Mouse (Mus musculus): ENCODE results near the gene March6. TPM values are rescaled to one million over a fixed set of nuclear protein-coding genes. Genes with fewer than 3 reads are reported as not detected.

March6 gene
- total RNA-seq, 2 experiments from 2014 or later = 226 to 233 TPM

DNA sequence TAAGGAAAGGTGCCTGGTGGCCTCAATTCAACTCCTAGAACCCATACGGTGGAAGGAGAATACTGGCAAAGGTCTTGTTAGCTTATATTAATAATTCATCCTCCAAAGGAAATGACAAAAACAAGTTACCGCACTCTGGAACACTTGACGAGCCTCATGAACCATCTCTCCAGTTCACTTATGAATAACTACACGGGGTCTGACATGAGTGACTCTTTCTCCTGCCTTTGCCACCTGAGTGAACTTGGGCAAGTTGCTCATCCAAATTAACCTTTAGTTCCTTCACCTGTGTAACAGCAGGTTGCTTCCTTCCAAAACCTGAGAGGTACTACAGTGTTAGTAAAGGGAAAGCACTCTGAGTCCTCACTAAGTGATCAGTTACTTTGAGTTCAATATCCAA, 2.4 kb downstream of the March6 start:
- intact Hi-C loops (cut with DNase I) = no loop called here
- no peak for DNase-seq (ENCODE audit: extremely low spot score in 1 of 2, low spot score in 2 of 2)

GRCm38 (mm10) chr15:31526463-31526862, 4.4 kb downstream of the March6 start:
- intact Hi-C loops (cut with DNase I) = no loop called here
- DNase-seq (ENCODE audit: extremely low spot score in 1 of 2, low spot score in 2 of 2) = no peak

DNA sequence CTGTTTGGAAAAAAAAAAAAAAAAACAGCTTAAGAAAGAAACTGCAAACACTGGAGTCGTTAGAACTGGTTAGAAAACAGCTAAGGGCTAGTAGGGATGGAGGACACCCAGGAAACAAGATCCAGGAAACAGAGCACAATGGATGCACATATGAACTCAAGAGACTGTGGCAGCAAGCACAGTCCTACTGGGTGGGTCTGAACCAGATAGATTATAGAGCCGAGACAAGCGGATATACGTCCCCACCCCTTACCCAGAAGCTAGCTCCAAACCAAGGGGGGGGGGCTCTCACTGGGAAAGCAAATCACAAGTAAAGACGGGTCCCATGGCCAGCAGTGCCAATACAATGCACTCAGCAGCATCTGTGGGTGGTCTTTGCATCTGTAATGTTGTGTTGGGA, 11.9 kb downstream of the March6 start:
- DNase-seq (ENCODE audit: extremely low spot score in 1 of 2, low spot score in 2 of 2) = no peak

GRCm38 (mm10) chr15:31518371-31518770, 12.5 kb downstream of the March6 start:
- intact Hi-C loops (cut with DNase I) = no loop called here

More for the DNA sequence above, 11.9 kb downstream of the March6 start:
- intact Hi-C loops (cut with DNase I) = no loop called here

DNA sequence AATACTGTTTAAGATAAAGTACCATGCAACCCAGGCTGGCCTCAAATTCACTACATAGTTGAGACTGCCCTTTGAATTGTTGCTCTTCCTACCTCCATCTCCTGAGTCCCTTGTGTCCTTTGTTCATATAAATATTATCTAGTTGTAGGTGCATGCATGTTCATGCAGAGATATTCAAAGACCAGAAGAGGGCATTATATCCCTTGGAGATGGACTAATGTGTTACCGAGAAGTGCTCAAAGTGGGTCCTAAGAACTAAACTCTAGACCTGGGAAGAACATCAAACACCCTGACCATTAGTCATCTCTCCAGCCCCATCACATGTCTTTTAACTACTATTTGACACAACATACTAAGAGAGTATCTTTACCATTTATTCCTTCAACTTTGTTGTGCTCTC, 13.7 kb downstream of the March6 start:
- DNase-seq (ENCODE audit: extremely low spot score in 1 of 2, low spot score in 2 of 2) = no peak
- intact Hi-C loops (cut with DNase I) = no loop called here

More at GRCm38 (mm10) chr15:31518371-31518770, 12.5 kb downstream of the March6 start:
- DNase-seq (ENCODE audit: extremely low spot score in 1 of 2, low spot score in 2 of 2) = no peak

DNA sequence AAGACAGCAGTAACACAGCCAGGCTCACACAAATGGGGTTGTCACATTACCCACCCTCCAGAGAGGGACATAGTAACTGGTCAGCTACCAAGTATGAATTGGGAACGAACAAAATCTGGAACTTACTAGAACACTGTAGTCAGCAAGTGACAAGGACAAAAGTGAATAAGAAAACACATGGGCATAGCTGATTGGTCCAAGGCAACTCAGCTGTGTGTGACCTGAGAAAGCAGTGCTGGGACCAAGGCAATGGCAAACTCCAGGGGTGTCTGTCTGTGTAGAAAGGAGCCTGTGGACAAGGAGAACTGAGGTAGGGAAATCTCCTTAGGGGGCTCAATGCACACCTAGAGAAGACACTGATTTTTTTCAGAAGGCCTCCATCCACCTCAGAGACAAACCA, 19.1 kb downstream of the March6 start:
- intact Hi-C loops (cut with DNase I) = no loop called here

GRCm38 (mm10) chr15:31511406-31511771, 19.5 kb downstream of the March6 start:
- no peak for DNase-seq (ENCODE audit: extremely low spot score in 1 of 2, low spot score in 2 of 2)
- intact Hi-C loops (cut with DNase I) = no loop called here

More for the DNA sequence above, 19.1 kb downstream of the March6 start:
- DNase-seq (ENCODE audit: extremely low spot score in 1 of 2, low spot score in 2 of 2) = no peak

DNA sequence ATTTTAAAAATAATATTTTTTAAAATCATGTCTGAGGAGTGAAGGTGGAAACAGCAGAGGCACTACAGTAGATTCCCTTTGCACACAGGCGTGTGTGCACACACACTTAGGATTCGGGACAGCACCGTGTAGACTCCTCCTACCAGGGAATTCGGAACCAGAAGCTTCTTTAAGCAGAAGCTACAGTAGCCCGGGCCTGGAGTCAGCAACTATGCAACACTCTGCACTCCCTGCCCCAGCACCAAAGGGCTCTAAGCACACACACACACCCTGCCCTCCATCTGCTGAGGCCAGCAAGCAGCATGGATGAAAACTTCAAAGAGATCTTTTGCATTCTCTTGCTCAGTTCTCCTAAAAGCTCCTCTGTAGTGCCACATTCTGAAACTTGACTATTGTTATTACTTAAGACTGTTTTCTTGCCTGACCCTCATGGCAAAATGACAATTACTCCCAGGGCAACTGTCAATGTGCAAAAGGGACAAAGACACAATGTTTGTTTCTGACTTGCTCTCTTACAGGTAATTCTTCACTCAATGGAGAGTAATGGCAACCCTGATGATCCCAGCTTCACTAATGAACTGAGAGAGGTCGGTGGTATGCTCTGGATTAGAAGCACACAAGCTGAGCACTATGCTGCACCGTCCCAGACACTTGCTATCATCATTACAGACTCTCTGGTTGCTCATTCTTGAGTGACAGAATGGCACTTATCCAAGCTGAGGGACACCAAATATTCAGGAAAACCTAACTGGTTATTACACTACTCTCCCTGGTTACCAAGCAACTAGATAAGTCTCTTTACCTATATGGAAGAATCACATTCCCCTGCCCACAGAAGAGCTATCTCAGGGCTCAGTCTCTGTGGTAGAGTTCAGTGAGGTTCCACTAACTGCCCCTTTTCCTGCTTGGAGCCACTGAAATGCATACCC, 20.1 kb downstream of the March6 start:
- intact Hi-C loops (cut with DNase I) = no loop called here
- DNase-seq (ENCODE audit: extremely low spot score in 1 of 2, low spot score in 2 of 2) = no peak

DNA sequence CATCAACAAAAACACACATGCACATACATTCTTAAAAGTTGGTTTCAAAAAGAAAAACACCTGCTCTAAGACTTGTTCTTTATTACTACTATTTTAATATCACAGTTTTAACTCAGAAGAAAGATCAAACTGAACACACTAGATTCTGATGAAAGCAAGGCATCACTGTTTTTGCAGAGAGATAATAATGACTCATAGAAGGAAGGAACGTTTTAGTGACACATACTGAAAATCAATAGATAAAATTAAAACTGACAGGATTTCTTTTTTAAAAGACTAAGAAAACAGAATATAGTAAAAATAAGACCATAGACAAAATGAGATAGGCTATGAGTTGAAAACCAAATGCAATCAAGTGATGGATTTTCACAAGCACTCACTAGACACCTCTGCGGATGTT, 25.8 kb downstream of the March6 start:
- intact Hi-C loops (cut with DNase I) = no loop called here
- DNase-seq (ENCODE audit: extremely low spot score in 1 of 2, low spot score in 2 of 2) = no peak

DNA sequence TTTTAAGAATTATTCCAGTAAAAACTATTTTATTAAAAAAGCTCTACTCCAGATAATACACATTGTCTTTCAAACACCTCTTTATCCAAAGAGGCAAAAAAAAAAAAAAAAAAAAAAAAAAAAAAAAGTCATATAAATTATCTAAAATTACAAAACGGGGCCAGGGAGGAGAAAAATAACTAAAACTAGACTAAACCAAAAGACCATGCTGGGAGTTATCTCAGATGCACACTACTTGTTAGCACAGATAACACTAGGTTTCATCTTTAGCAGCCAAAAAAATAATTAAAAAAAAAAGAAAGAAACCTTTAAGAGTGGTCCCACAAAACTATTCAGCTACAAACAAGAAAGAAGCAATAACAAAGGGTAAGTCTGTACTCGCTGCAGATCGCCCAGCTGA, 27.4 kb downstream of the March6 start:
- intact Hi-C loops (cut with DNase I) = no loop called here

DNA sequence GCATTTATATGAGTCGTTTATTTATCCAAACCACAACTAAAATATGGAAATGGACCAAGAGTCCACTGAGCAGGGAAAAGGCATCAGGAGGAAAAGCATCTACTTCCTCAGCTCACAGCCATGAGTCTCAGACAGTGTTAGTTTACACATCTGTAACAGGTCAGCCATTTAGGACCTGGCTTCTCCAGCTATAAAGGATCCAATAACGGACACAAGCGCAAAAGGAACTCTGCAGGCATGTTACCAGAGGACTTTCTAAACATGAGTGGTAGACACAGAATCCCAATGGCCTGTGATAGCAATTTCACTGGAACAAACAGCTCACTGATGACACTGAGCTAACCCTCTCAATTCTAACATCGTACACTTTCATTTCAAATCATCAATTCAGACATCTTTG, 27.9 kb downstream of the March6 start:
- intact Hi-C loops (cut with DNase I) = no loop called here
- no peak for DNase-seq (ENCODE audit: extremely low spot score in 1 of 2, low spot score in 2 of 2)

More for the DNA sequence above, 27.4 kb downstream of the March6 start:
- DNase-seq (ENCODE audit: extremely low spot score in 1 of 2, low spot score in 2 of 2) = no peak

DNA sequence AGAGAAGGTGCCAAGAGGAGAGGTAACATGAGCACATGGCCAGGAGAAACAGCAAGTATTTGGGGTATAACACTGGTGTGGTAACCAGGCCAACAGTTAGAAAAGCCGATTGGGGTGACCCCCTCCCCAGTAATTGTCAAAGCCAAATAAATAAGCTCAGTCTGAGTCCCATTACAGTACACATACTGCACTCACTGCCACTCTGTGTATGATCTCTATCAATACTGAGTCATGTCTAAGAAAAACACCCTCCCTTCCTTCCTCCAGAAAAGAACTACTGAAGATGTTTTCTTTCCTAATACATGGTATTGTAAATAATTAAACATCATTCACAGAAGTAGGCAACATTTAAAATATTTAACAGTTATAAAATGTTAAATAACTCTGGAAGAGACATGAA, 28.5 kb downstream of the March6 start:
- DNase-seq (ENCODE audit: extremely low spot score in 1 of 2, low spot score in 2 of 2) = no peak
- intact Hi-C loops (cut with DNase I) = no loop called here

- no peak for DNase-seq (ENCODE audit: extremely low spot score in 1 of 2, low spot score in 2 of 2)
- intact Hi-C loops (cut with DNase I) = loop anchor here (5.0 kb wide), 1 partner anchor 33 kb away; no protein-coding TSS in a partner anchor
These were observed 36.0 kb downstream of the March6 start for GRCm38 (mm10) chr15:31494803-31495202.

DNA sequence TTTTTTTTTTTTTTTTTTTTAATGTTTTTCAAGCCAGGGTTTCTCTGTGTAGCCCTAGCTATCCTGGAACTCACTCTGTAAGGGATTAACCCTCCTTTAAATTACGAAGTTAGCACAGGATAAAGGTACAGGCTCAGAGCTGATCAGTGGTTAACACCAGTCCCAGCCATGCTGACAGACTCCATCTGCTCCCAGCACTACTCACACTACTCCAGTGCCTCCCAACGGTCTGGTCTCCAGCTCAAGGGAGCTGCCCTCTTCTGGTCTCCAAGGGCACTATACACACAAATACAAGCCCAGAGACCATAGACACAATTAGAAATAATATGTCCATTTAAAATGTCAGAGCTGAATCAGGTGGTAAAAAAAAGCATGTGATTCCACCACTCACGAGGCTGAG, 36.5 kb downstream of the March6 start:
- no peak for DNase-seq (ENCODE audit: extremely low spot score in 1 of 2, low spot score in 2 of 2)
- intact Hi-C loops (cut with DNase I) = no loop called here

DNA sequence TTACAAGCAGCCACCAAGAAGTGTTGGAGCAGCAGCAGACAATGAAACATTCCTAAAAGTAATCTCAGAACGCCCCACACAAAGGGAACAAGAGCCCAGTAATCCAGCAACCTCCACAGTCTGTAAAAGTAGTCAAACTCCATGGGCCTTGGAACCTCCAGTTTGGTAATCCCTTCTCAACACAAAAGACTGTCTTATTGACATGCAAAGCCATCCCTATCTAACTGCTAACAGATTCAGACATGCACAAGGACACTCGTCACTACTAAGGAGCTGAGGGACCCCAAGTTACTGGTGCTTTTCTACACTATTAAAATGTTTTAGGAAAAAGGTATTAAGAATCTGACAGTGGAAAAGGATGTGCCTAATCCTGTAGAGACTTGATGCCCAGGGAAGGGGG, 43.4 kb downstream of the March6 start:
- DNase-seq (ENCODE audit: extremely low spot score in 1 of 2, low spot score in 2 of 2) = no peak
- intact Hi-C loops (cut with DNase I) = no loop called here

DNA sequence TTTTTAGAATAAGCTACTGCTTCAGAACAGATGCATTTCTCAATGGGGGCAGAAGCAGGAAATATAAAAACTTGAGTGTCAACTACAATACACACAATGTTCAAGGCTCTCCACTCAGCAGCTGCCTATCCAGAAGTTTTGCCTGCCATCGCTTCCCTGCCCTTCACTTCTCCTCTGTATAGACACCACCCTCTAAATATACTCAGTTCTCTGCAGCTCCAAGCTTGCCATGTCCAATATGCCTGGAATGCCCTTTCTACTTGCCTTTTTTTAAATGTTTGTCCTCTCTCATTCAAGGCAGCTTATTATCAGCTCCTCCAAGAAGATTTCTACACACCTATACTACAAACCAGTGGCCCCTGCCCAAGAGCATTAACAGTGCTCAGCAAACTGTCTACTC, 54.2 kb downstream of the March6 start:
- no peak for DNase-seq (ENCODE audit: extremely low spot score in 1 of 2, low spot score in 2 of 2)
- intact Hi-C loops (cut with DNase I) = no loop called here

DNA sequence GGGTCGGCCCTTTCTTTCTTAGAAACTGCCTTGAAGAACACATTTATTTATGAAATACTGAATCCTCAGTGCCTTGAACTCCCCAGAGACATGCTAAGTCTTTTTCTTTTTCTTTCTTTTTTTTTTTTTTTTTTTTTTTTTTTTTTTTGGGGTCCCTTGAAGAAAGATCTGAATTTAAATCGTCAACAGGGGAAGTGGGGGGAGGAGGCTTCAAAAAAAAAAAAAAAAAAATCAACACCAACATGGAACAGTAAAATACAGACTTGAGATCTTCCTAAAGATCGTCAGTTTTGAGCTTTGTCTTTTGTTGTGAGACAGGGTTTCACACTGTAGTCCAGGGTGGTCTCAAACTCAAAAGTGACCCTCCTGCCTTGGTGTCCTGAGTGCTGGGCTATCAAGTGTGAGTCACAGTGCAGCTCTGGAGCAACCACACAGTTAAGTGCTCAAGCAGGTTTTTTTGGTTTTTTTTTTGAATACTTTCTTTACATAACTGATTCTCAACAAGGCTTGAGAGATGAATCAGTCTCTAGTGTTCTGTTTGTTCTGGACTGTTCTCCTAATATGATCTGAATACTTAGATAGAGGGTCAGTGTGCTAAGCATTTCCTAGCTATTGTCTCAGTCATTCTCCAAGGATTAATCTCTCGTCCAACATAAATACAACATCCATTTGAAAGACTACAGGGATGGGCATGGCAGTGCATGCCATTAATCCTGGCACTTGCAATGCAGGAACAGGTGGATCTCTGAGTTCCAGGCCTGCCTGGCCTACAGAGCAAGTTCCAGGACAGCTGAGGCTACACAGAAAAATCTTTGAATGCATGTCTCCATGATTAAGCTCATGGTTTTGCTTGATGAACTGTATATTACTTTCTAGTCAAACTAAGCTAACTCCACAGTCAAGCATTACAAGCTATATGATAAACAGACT, 57.9 kb downstream of the March6 start:
- intact Hi-C loops (cut with DNase I) = loop anchor here (5.0 kb wide), 1 partner anchor 114 kb away; no protein-coding TSS in a partner anchor

DNA sequence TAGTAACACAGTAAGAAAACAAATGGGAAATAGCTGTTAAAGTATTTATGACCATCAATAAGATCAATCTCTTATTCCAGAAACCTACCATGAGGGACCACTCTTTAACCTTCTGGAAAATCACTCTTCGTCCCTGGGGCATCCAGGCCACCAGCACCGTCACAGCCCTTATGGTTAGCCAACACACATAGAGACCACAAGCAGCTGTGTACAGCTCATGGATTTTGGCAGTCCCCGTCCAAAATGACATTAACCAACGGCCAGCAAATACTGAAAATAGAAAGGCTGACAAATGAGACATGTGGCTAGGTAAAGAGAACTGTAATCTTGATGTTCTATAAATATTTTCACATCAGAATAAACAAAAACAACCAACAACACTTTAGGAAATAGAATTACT, 59.3 kb downstream of the March6 start:
- intact Hi-C loops (cut with DNase I) = loop anchor here (5.0 kb wide), 1 partner anchor 116 kb away; no protein-coding TSS in a partner anchor
- DNase-seq (ENCODE audit: extremely low spot score in 1 of 2, low spot score in 2 of 2) = no peak

More for the DNA sequence above, 57.9 kb downstream of the March6 start:
- DNase-seq (ENCODE audit: extremely low spot score in 1 of 2, low spot score in 2 of 2) = no peak

- no peak for DNase-seq (ENCODE audit: extremely low spot score in 1 of 2, low spot score in 2 of 2)
- intact Hi-C loops (cut with DNase I) = no loop called here
These were observed 61.4 kb downstream of the March6 start for GRCm38 (mm10) chr15:31469497-31469896.

Measured in left cerebral cortex, postnatal 10 days (tissue).